Mouse (Mus musculus) c-Kit-positive CD71-positive TER-119-negative erythroid progenitor cells, embryonic 14.5 days (primary cell): ENCODE results near the gene Gm20388.

Source experiments
- DNase-seq: peaks from one replicate; pipeline ENCODE4 v3.0.0-alpha.2; 2013; ENCODE audit warnings: low read depth

The Gm20388 gene

DNA sequence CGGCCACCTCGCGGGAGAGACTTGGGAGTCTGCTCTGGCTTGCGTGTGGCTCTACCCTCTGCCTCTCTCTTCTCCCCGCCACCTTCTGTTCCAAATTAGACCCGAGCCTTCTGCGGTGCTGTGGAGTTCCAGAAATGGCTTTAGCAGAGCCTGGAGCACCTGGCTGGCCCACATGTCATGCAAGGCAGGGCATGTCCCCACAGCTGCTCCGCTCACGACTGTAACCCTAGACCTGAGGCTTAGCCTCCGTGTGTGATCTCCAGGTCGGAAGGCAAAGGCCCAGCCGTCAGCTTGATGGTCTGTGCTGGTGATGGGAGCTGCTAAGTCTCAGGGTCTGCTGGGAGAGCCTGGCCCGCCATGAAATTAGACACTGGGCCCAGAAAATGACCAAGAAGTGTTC is 348.6 kb downstream of the Gm20388 start:
- DNase-seq: no peak

DNA sequence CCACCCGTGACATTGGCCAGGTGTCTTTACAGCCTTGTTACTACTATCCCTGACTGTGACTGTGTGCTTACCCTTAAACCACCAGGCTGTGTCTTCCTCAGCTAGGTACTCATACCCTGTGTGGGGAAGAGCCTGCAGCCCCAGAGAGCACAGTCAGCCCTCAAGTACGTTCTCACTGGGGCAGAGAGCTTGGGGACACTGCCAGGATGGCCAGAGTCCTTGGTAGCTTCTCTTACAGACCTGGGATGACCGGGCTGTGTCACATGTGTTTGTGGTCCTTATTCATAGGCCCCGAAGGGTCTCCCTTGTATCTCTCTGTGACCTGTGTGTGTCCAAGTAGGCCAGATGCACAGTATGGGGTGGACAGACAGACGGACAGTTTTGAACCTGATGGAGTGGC is 350.0 kb downstream of the Gm20388 start:
- DNase-seq: no peak

DNA sequence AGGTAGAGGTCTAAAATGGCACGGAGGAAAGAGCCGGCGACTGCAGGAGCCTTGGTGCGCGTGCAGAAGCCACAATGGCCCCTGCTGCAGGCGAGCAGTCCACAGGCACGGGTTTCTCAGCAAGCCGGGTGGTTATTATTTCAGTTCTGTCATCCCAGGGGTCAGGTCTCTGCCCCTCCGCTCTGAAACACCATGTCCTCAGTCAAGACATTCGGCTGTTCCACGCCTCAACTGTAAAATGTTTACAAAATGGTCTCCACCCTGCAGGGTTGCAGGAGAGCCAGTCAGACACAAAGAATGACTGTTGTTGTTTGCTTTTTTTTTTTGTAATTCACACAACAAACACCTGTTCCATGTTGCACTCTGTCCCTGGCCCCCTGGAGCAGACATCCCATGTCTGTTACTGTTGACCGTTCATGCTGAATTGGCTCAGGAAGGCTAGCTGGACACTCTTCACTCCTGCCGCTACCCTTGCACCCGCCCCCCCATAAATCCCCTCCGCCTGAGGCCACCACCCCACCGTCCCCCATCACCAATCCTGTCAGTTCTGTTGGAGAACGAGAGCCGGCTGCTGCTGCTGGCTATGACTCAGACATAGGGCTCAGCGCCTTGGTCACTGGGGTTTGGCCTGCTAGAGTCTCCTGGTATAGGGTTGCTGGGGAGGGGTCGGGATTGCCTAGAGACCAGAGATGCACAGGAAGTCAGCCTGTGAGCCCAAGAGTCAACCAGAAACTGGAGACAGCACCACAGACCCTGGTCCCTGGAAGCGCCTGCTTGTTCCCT is 350.9 kb downstream of the Gm20388 start:
- DNase-seq: no peak

DNA sequence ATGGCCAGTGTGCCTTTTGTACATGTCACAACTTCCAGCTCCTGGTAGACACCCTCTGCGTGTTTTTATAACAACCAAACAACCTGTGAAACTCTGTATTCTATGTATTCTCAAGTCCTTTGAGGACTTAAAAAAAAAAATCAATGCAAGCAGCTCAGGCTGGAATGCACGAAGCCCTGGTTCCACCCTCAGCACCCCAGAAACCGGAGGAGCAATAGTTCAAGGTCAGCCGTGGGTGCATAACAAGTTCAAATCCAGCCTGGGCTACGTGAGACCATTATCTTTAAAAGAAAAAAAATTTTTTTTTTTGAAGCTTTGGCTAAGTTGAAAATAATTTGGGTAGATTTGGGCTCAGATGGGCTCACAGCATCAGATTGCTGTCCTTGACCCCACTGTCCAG is 353.2 kb downstream of the Gm20388 start:
- no peak for DNase-seq

DNA sequence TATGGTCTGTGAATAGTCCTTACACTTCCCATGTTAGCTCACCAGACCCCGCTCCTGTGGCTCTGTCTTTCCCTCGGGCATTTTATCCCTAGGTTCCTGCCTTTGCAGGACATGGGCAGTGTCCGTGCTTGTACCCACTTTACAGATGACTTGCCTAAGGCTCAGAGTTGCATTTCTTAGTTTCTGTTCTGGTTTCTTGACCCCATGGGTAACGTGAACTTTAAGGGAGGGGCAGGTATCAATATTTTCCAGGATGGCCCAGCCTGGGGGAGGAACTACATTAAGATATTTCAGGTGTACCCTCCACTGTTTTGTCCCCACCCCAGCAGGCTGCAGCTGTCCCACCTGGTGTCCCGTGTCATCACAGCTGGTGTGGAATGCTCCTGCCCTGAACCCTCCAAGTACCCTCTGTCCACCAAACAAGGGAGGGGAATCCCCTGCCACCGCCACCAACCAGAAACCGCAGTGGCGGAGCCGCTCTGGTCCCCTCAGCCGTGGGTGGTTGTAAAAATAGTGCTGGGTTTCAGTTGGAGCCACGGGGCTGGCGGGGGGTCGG is 353.8 kb downstream of the Gm20388 start:
- DNase-seq: no peak

DNA sequence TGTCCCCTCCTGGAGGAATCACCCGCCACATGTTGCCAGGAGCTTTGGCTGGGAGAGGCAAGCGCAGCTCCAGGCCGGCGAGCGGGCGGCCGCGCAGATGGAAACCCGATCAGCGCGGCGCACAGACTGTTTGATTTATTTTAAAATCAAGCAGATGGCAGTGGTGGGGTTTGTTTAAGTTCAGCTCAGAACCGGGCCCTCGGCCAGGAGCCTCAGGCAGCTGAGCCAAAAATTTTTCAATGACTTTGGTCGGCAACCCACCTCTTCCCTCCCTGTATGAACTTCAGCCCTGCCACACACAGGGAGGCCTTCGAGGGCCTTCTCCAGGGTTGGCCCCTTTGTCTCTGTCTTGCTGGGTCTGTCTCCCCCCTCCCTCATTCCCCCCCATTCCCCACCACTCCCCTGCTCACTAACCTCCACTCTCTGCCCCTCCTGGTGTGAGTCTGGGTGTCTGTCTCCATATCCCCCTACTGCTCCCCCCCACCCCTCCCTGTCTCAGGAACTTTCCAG is 354.4 kb downstream of the Gm20388 start:
- no peak for DNase-seq

DNA sequence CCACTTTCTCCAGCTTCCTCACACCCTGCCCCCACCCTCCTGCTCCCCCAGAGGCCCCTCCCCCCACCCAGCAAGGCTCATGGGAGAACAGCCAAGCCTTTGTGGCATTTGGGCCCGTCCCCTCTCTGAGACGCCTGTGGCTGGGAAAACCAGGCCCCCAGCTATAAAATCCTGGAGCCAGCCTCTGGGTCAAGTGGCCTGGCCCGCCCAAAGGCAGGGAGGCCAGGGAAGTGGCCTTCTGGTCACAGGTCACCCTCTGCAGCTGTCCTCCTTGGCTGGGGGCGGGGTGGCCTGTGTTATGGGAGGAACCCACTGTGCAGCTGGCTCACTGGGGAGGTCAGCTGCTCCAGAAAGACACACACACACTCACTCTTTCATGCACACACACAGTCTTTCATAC is 354.8 kb downstream of the Gm20388 start:
- no peak for DNase-seq

DNA sequence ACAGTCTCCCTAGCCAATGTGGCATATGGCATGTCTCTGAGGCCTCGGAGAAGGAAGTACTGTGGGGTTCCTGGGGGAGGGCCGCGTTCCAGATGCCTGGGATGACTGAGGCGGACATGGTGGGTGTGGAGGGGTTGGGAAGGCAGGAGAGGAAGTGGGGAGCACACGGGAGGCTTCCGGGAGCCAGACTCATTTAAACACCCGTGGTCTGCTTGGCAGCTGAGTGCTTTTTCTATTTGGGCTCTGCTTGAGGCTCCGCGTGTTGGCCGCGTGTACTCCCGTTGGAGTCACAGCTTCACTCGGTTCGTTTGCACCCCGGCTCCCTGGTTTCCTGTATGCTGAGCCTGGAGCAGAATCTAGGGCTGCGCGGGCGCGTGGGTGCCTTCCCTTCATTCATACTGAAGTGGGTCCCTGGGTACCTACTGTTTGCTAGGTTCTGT is 357.9 kb downstream of the Gm20388 start:
- DNase-seq: no peak

DNA sequence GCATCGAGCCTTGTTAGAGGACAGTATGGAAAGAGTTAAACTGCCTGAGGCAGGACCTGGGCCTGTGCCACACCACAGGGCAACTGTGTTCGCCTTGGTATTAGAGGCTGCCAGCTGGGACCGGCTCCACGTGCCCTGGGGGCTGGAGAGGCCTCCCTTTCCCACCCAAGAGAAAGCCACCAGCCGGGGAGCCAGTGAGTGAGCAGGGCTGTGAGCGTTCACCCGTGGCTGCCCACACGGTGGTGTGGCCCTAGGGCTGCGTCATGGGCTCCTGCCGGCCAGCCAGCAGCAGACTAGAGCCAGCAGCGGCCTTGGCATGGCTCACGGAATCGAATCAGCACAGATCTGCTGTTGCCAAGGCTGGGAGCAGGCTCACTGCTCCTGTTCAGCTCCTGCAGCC is 359.8 kb downstream of the Gm20388 start:
- no peak for DNase-seq

DNA sequence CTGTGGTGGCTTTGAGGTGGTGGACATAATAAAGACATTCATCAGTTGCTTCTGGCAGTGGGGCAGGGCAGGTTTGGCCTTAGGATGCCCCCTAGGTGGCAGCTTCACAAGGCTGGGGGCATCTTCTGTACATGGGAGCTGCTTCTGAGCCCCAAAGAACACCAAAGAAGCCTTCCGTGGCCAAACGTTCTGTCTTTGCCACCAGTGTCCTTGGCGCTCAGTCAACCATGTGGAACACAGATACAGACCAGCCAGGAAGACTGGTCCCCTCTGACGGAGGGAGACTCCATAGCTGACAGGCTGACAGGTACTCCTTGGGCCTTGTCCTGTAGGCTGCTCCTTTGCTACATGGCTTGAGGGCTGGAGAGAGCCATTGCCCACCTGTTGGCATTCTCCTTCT is 362.8 kb downstream of the Gm20388 start:
- no peak for DNase-seq

DNA sequence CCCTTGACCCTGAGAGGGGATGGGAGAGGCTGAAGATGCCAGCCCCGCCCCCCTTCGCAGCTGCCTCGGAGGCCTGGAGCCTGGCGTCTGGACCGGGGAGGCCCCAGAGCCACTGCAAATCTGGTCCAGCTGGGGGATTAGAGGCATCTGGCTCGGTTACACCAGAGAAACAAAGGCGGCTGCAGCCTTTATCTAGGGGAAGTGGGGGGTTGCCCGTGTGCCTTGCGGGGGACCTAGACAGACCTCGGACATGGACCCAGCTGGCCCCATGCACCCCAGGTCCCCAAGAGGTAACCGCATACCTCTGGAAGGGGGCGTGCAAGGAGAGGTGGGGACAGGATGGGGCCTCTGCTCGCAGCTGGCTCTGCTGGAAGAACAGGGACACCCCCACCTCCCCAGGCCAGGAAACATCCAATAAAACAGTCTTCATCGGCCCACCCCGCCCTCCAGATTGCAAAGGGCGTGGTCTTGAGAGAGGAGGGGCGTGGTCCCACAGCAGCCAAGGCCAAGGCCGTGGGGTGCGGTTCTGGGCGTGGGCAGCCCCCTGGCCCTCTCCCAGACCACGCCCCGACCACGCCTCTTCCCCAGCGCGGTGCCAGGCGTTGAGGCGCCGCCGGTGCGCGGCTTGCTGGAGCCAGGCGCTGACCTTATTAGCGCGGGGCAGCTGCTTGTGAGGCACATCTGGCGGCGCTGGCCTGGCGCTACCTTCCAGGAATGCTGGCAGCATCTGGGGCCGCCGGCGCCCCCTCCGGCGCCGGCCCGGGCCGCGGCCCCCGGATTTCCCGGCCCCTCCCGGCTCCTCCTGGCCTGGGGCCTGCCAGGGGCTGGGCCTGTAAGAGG is 365.6 kb downstream of the Gm20388 start:
- peak; percentile 93 for DNase-seq

DNA sequence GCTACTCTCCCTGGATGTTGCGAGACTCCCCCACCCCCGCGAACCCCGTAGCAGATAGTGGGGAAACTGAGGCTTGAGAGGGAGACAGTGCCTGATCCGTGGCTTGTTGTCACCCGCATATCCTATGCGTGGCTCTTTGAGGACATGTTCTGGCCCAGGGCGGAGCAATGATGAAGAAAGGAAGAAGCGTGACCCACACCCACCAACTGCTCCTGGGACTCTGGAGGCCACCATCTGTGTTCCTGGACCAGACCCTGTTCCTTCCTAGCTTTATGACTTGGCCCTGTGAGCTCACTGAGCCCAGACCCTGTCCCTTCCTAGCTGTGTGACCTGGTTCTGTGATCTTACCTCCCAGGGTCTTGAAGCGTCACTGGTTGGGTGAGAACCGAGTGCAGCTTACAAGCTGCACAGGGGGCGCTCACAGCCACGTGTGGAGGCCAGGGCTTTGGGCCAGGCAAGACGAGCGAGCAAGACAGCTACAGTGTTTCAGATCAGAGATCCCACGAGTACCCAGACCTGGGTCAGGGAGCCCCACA is 366.3 kb downstream of the Gm20388 start:
- DNase-seq: no peak

DNA sequence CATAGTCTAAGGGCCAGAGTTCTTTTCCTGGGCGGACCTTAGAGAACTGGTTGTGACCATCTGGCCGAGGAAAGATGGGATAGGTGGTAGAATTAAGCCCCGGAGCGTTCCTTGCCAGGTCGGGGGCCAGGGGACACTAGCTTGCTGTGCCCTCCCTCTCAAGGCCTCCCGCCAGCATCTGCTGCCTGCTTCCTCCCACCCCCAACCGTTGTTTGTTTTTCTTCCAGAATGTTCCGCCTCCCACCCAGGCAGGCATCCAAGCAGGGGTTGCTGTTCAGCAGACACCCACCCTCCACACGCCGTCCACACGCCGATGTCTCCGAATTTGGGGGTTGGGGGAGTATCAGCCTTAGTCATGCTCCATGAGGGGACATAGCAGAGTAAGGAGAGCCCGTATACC is 367.4 kb downstream of the Gm20388 start:
- no peak for DNase-seq

DNA sequence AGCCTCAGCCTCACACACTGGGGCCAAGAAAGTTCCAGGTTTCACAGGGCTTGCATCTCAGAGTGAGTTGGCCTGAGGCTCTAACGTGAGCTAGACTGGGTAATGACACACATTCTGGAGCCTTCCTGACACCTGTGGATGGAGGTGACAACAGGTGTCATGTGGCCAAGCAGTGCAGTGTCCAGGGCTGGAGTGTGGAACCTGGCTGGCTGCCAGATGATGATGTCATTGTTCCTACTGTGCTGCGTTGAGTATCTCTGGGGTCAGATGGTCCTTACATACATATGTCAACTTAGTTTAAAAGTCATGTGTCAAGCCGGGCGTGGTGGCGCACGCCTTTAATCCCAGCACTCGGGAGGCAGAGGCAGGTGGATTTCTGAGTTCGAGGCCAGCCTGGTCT is 368.8 kb downstream of the Gm20388 start:
- no peak for DNase-seq

DNA sequence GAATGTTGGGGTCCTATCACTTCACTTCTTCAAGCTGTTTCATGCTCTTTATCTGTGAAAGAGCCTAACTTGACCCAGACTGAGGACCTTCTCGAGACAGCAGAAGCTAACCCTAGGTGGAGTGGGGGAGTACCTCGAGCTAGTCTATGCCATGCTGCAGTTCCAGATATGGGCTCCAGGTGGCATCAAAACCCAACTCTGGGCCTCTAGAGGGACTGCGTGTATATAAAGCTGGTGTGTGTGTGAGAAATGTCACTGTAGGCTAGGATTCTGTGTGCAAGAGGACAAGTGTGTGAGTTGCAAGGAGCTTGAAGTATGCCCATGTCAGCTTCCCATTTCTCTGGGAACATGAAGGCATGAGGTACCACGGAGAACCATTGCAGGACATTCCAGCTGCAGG is 370.8 kb downstream of the Gm20388 start:
- DNase-seq: peak; percentile 78

DNA sequence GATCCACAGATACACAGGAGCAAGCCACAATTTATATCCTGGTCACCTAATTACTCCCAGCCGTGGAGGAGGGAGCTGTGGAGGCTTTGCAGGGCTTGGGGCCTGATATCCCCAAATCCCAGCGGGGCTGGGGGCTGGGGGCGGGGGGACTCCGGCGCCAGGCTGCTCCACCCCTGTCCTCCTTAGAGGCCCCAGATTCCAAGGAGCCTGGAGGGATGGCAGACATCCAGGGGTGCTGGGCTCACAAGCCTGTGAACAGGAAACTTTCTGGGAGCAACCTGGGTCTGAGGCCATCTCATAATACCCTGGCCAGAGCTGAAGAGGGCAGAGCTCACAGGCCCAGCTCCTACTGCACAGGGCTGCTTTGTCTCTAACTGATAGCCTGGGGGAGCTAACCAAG is 371.8 kb downstream of the Gm20388 start:
- no peak for DNase-seq

DNA sequence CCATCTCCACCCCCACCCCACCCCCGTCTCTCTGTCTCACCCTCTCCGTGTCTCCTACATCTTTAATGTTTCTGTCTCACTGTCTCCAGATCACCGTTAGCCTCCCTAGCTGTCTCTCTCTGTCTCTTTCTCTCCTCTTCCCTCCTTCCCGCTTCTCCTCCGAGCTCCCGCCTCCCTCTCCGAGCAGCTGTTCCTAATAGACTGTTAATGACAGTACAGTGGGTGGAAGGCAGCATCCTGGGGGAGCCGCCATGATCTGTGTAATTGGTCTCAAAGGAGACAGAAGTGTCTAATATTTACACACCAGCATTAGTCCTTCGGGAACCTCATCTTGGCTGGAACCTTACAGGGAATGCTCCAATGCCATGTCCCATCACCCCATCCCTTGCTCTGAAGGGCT is 373.6 kb downstream of the Gm20388 start:
- DNase-seq: no peak

DNA sequence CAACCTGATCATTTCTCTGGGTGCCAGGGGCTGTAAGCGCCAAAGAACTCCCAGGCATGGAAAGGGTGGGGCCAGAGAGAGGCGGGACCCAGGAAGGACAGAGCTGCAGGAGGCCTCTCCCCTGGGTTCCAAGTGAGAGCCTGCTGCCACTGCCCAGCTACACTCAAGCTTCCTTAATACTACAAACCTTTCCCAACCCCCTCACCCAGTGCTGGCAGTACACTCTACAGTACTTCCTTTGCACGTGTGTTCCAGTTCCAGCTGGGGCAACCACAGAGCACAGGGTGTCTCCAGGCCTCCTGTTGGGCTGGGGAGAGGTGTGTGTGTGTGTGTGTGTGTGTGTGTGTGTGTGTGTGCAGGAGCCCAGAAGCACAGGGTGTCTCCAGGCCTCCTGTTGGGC is 374.4 kb downstream of the Gm20388 start:
- DNase-seq: no peak

DNA sequence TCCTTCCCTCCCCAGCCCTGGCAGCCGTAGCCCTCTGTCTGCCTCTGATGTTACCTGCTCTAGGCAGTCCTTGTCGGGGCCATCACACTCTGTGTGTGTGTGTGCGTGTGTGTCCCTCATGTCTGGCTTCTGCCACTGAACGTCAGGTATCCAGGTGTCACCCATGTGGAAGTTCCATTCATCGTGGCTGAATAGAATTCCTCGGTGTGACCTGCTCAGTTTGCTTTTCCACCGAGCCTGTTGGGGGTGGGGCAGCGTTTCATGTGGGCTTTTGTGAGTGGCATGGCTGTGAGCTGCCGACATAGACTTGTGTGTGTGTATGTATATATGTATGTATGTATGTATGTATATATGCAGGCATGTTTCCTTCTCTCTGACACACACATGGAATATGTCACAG is 375.2 kb downstream of the Gm20388 start:
- no peak for DNase-seq

DNA sequence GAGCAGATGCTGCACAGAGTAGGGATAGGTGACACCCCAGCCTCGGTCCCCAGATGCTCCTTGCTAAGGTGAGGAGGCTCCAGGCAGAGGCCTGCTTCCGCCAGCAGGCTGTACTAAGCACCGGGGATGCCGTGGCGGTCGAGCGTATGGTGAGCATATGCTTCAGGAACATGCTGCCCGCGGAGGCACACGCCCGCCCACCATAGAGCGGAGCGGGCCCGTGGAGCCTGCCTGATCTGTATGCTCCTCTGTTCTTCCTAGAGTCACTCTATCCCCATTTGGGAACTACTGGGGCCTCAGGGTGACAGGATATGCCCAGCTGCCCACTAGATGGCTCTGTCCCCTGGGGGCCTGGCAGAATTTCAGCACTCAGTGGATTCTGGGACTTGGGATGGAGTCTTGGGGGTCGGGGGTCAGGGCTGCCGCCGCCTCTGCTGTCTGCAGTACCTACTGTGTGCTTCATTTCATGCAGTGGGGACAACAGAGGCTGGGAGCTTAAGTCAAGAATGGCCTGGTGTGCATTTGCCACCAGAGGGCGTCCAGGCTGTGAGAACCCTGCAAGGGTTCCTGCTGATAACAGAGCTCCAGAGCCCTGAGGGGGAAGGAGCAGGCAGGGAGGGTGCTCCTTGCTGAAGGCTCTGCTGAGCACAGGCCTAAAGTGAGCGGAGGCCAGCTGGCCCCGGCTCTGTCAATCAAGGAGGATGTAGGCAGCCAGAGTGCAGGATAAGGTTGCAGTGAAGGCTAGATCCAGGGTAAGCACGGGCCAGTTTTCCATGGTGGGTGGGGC is 377.7 kb downstream of the Gm20388 start:
- peak; percentile 77 for DNase-seq

DNA sequence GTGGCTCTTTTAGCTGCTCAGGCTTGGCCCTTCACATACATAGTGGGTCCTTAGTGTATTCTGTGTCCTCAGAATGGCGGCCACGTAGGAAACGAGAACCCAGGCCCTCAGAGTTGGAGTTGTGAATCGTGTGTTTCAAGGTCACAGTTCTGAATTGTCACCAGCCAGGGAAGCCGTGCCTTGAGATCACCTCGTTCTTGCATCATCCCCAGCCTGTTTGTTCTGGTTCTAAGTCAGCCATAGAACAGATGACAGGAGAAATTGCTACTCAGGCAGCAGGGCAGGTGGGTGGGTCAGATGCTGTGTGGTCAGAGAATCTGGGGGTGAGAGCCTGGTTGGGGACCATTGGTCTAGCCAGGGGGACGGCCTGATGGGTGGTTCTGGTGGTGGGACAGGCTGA is 378.6 kb downstream of the Gm20388 start:
- no peak for DNase-seq

DNA sequence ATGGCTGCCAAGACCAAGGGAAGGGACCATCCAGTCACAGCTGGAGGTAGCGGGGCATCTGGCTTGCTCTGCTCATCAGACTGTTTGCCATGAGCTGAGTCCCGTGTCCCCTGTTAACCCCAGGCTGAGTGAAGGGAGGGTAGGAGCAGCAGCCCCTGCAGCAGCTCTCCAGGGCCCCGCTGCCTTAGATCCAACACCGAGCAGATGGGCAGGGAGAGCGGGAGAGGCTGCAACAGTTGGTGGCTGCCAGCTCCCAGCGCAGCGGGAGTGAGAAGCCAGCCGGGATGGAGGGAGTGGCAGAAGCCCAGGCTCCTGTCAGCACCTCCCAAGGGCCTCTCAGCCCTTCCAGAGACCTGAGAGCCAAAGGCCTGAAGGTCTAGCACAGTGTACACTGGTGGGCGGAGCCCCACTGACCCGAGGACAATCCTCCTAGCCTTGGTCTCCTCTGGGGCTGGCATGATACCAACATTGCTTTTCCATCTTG is 379.1 kb downstream of the Gm20388 start:
- no peak for DNase-seq
